Mouse (Mus musculus) limb, embryonic 15.5 days (tissue): Measurements from ENCODE around the gene Phf10. TPM values are rescaled to one million over a fixed set of nuclear protein-coding genes. Genes with fewer than 3 reads are reported as not detected.
"Not testable (repeated sequence)": the region's sequence is repeated elsewhere in the genome, so short reads cannot be mapped to it uniquely, and the experiment has no call there.

ENCODE experiments used
- ATAC-seq: fragments of 200-750 bp; cut with Nextera tagmentation; 2 replicates; pipeline ENCODE4 v1.8.0; 2017; ENCODE audit warnings: low read depth, moderate TSS enrichment; ENCODE audit not compliant: insufficient number of reproducible peaks, low FRiP score, low TSS enrichment
- H3K27ac ChIP-seq: fragments of 300-500 bp; sonication (generic); 2 replicates; pipeline ENCODE4 v1.5.1; 2015; ENCODE audit warnings: moderate library complexity, mild to moderate bottlenecking, inconsistent platforms
- H3K27me3 ChIP-seq: fragments of 300-500 bp; sonication (generic); 2 replicates; pipeline ENCODE4 v1.6.1; 2015; ENCODE audit warnings: inconsistent platforms
- H3K36me3 ChIP-seq: fragments of 300-500 bp; sonication (generic); 2 replicates; pipeline ENCODE4 v1.6.1; 2015; ENCODE audit warnings: inconsistent platforms
- H3K4me1 ChIP-seq: fragments of 300-500 bp; sonication (generic); 2 replicates; pipeline ENCODE4 v1.6.1; 2015; ENCODE audit warnings: inconsistent platforms
- H3K4me2 ChIP-seq: fragments of 300-500 bp; sonication (generic); 2 replicates; pipeline ENCODE4 v1.6.1; 2015; ENCODE audit warnings: mild to moderate bottlenecking, inconsistent platforms
- H3K4me3 ChIP-seq: fragments of 300-500 bp; sonication (generic); 2 replicates; pipeline ENCODE4 v1.5.1; 2015; ENCODE audit warnings: mild to moderate bottlenecking, inconsistent platforms
- H3K9ac ChIP-seq: fragments of 300-500 bp; sonication (generic); 2 replicates; pipeline ENCODE4 v1.6.1; 2015; ENCODE audit warnings: inconsistent platforms
- H3K9me3 ChIP-seq: fragments of 300-500 bp; sonication (generic); 2 replicates; pipeline ENCODE4 v1.6.1; 2016; ENCODE audit warnings: inconsistent platforms
- WGBS: fragments of 180-500 bp; shearing (Covaris S2); methylation state at CpG from one replicate; pipeline ENCODE4 v1.1.7; 2015; 5-methylcytosine and 5-hydroxymethylcytosine counted together
- polyA plus RNA-seq: library from polyadenylated mRNA; unstranded; fragments of >200 nt; fragmentation: Nextera tagmentation; extraction: Ambion mirVana; gene quantifications from 2 replicates; pipeline ENCODE4 v1.2.1, GENCODE M21; 2015

The Phf10 gene
- 35.6 and 39.4 TPM in 2 replicates for polyA plus RNA-seq

GRCm38 (mm10) chr17:14960951-14961556, at the start of gene Phf10:
TSS of gene Phf10 (minus strand) at chr17:14961273.
- peak within 1 kb of the TSS; percentile 75 for H3K27ac ChIP-seq
- not testable (repeated sequence) for H3K36me3 ChIP-seq
- ATAC-seq: peak; percentile 78

GRCm38 (mm10) chr17:15009706-15010413, 48.8 kb upstream of the Phf10 start, which contains the start of gene Gm3435:
TSS of gene Gm3435 (plus strand) at chr17:15010176.
- not testable (repeated sequence) for H3K36me3 ChIP-seq, H3K9me3 ChIP-seq, H3K27me3 ChIP-seq, H3K4me1 ChIP-seq, H3K9ac ChIP-seq, H3K4me3 ChIP-seq, H3K27ac ChIP-seq, H3K4me2 ChIP-seq
- peak; percentile 97 for ATAC-seq
- no CpG with 5 or more reads among the region's 60 CpGs for WGBS

More at GRCm38 (mm10) chr17:14960951-14961556, at the start of gene Phf10:
- H3K4me1 ChIP-seq, H3K27me3 ChIP-seq, H3K9me3 ChIP-seq: not testable (repeated sequence)
- peak within 1 kb of the TSS; percentile 71 for H3K9ac ChIP-seq
- H3K4me3 ChIP-seq: peak within 1 kb of the TSS; percentile 72
- H3K4me2 ChIP-seq: peak within 1 kb of the TSS; percentile 84
- 1% methylated on average over 46 of the region's 100 CpGs for WGBS

GRCm38 (mm10) chr17:15009088-15009487, 48.0 kb upstream of the Phf10 start:
- not testable (repeated sequence) for H3K27ac ChIP-seq, H3K36me3 ChIP-seq, H3K27me3 ChIP-seq, ATAC-seq, H3K4me1 ChIP-seq, H3K9me3 ChIP-seq, H3K4me2 ChIP-seq, H3K4me3 ChIP-seq, H3K9ac ChIP-seq
- no CpG with 5 or more reads among the region's 3 CpGs for WGBS

- H3K4me3 ChIP-seq, H3K4me2 ChIP-seq, H3K9me3 ChIP-seq, H3K27me3 ChIP-seq, H3K4me1 ChIP-seq, H3K9ac ChIP-seq, H3K27ac ChIP-seq, ATAC-seq, H3K36me3 ChIP-seq: not testable (repeated sequence)
- no CpG with 5 or more reads among the region's 4 CpGs for WGBS
Measured at GRCm38 (mm10) chr17:15000047-15000446, 39.0 kb upstream of the Phf10 start.

- not testable (repeated sequence) for H3K4me1 ChIP-seq, H3K36me3 ChIP-seq, H3K27me3 ChIP-seq, H3K27ac ChIP-seq, H3K9ac ChIP-seq, H3K4me3 ChIP-seq, H3K4me2 ChIP-seq, ATAC-seq, H3K9me3 ChIP-seq
- no CpG with 5 or more reads among the region's 5 CpGs for WGBS
Measured at GRCm38 (mm10) chr17:14994140-14994539, 33.1 kb upstream of the Phf10 start.

- H3K27ac ChIP-seq, H3K4me1 ChIP-seq, H3K9ac ChIP-seq, H3K4me2 ChIP-seq, H3K9me3 ChIP-seq, H3K27me3 ChIP-seq, H3K4me3 ChIP-seq, H3K36me3 ChIP-seq: not testable (repeated sequence)
- ATAC-seq: peak; percentile 87
- no CpG with 5 or more reads among the region's 47 CpGs for WGBS
Measured at GRCm38 (mm10) chr17:14993139-14993832, 32.2 kb upstream of the Phf10 start.

- H3K9ac ChIP-seq: not testable (repeated sequence)
- peak; percentile 76 for ATAC-seq
- no CpG with 5 or more reads among the region's 98 CpGs for WGBS
Measured at GRCm38 (mm10) chr17:14992522-14993138, 31.6 kb upstream of the Phf10 start.

GRCm38 (mm10) chr17:14990116-14990702, 29.1 kb upstream of the Phf10 start:
- ATAC-seq, H3K27me3 ChIP-seq, H3K4me3 ChIP-seq, H3K9me3 ChIP-seq, H3K4me2 ChIP-seq, H3K27ac ChIP-seq, H3K9ac ChIP-seq, H3K36me3 ChIP-seq, H3K4me1 ChIP-seq: not testable (repeated sequence)
- WGBS: 83% methylated on average over 4 of the region's 5 CpGs

More at GRCm38 (mm10) chr17:14992522-14993138, 31.6 kb upstream of the Phf10 start:
- not testable (repeated sequence) for H3K4me2 ChIP-seq, H3K4me3 ChIP-seq, H3K9me3 ChIP-seq, H3K27ac ChIP-seq, H3K27me3 ChIP-seq, H3K4me1 ChIP-seq, H3K36me3 ChIP-seq

GRCm38 (mm10) chr17:14978362-14979038, 17.4 kb upstream of the Phf10 start, which contains the start of the genes 9030025P20Rik and Gm3417:
TSS of gene 9030025P20Rik (plus strand) at chr17:14978468.
TSS of gene Gm3417 (minus strand) at chr17:14978790.
- H3K27me3 ChIP-seq, H3K36me3 ChIP-seq, H3K9me3 ChIP-seq, H3K4me2 ChIP-seq, H3K4me3 ChIP-seq, H3K27ac ChIP-seq, H3K4me1 ChIP-seq, H3K9ac ChIP-seq: not testable (repeated sequence)
- ATAC-seq: peak; percentile 97
- no CpG with 5 or more reads among the region's 60 CpGs for WGBS

GRCm38 (mm10) chr17:14977718-14978361, 16.8 kb upstream of the Phf10 start:
- WGBS: 4% methylated on average over 4 of the region's 7 CpGs
- not testable (repeated sequence) for H3K36me3 ChIP-seq, H3K27ac ChIP-seq, H3K9me3 ChIP-seq, H3K4me1 ChIP-seq, H3K9ac ChIP-seq, H3K4me3 ChIP-seq, H3K4me2 ChIP-seq, ATAC-seq, H3K27me3 ChIP-seq

GRCm38 (mm10) chr17:14968373-14968913, 7.4 kb upstream of the Phf10 start:
- not testable (repeated sequence) for H3K4me2 ChIP-seq, H3K27ac ChIP-seq, H3K9ac ChIP-seq, H3K4me1 ChIP-seq, H3K4me3 ChIP-seq, ATAC-seq, H3K36me3 ChIP-seq, H3K27me3 ChIP-seq, H3K9me3 ChIP-seq
- no CpG with 5 or more reads among the region's 6 CpGs for WGBS
